Mouse (Mus musculus) bone marrow macrophage, adult 2 months (primary cell): ENCODE measurements around the gene Cela1.

ENCODE experiments used
- CTCF ChIP-seq: IDR thresholded peaks from 2 replicates; pipeline ENCODE4 v1.5.1; 2012; ENCODE audit warnings: low read depth, mild to moderate bottlenecking, low read length, moderate library complexity
- POLR2A ChIP-seq: IDR thresholded peaks from 2 replicates; pipeline ENCODE4 v1.6.1; 2012; ENCODE audit warnings: mild to moderate bottlenecking, low read depth, low read length, borderline replicate concordance

DNA sequence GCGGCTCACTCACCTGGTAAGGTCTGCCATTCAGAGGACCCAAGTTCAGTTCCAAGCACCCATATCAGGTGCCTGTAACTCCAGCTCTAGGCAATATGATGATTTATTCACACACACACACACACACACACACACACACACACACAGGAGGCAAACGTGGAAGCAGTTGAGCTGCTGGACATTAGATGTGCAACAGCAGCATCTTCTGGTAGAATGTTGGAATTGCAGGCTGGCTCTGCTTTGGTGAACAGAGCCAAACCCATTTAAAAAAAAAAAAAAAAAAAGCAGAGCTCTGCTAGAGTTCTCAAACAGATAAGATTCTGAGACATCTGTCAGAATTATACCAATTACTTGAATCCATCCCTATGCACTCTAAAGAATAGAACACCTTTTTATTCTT lies 4.7 kb downstream of the Cela1 start:
- TF ChIP-seq POLR2A (no peak), CTCF (0 out of 2 replicates have a peak, but pooled peaks have one; percentile 41)
